Mouse (Mus musculus): ENCODE results near the gene Scd2. TPM values are rescaled to one million over a fixed set of nuclear protein-coding genes. Genes with fewer than 3 reads are reported as not detected.

Scd2 gene
- total RNA-seq, 2 experiments from 2014 or later: 81.6 to 87.3 TPM

Small RNA genes within 50 kb of the gene (microRNA-seq; reads per million reads assigned to microRNA genes)
- not detected for gene Mir5114

Other genes with a start within 250 kb of the Scd2 start
- gene Erlin1, start 223.9 kb upstream of the Scd2 start, total RNA-seq (2021): 10 to 100 TPM; 12.5 to 16.2 TPM
- 10 to 100 TPM; 21.8 to 30.1 TPM for gene Chuk, start 186.2 kb upstream of the Scd2 start, total RNA-seq (2021)
- 10 to 100 TPM; 11.2 to 12.7 TPM for gene Cwf19l1, start 157.8 kb upstream of the Scd2 start, total RNA-seq (2021)
- 10 to 100 TPM; 23.0 to 23.1 TPM for gene Bloc1s2, start 147.2 kb upstream of the Scd2 start, total RNA-seq (2021)
- gene Pkd2l1, start 101.2 kb upstream of the Scd2 start, total RNA-seq (2021): not detected
- gene Scd3, start 90.4 kb upstream of the Scd2 start, total RNA-seq (2021): not detected
- gene Scd4, start 39.4 kb downstream of the Scd2 start, total RNA-seq (2021): under 1 TPM; 0.62 to 0.71 TPM
- 10 to 100 TPM; 26.1 to 33.2 TPM for gene Scd1, start 114.2 kb downstream of the Scd2 start, total RNA-seq (2021)
- gene Wnt8b, start 199.8 kb downstream of the Scd2 start, total RNA-seq (2021): not detected